Mouse (Mus musculus) cerebellum, adult 9-11 months (tissue): ENCODE measurements at regions not wholly inside any gene's neighbourhood (a gene's known extent, or its start where the extent isn't known, plus 50 kb on each side); places are given as distances from the start of the nearest gene placed in this dataset.

ENCODE experiments used
- DNase-seq: peaks from one replicate; pipeline ENCODE4 v3.0.0; 2022

DNA sequence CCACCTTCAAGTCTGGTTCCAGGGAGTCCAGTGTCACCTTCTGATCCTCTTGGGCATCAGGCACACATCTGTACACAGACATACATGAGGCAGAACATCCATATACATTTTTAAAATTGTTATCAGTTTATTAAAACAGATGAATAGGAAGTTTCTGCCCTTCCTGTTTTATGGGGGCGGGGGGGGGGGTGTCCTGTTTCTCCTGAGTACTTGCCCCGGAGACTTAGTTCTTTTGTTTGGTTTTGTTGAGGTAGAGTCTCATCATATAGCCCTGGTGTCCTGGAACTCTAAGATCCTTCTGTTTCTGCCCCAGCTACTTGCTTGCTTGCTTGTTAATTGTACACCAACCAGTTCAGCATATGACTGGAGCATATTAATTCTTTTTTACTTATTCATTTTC, 85.0 kb upstream of the Xpo1 start:
- DNase-seq, result no peak

GRCm38 (mm10) chr11:23171760-23172159, 84.1 kb upstream of the Xpo1 start:
- no peak for DNase-seq

DNA sequence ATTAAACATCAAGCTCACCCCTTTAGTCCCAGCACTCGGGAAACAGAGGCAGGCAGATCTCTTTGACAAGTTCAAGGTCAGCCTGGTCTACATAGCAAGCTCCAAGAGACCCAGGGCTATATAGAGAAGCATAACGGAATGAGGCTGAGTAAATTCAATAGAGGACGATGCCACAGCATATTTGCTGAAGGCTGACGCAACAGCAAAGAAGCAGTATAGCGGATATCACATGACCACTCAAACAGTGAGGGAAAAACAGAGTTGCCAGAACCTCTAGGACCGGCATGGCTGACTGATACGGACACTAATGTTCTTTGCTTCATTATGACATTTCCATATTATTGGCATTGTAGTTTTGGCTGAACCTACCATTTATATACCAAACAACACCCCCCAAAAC, 74.2 kb upstream of the Xpo1 start:
- no peak for DNase-seq

DNA sequence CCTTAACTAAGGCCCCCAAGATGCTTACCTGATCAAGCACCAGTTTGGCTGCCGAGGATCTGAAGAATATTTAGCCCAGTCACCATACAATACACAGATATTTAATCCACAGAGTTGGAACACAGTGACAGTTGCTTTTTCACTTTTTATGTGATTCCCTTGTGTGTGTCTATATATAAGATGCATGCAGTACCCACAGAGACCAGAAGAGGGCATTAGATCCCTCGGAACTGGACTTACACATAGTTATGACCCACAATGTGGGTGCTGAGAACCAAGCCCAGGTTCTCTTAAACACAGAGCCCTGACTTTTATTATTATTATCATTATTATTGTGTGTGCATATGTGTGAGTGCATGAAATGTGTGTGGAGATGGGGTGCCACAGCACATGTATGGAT, 70.6 kb upstream of the Xpo1 start:
- no peak for DNase-seq

- no peak for DNase-seq
These were observed 54.0 kb upstream of the Xpo1 start for GRCm38 (mm10) chr11:23201701-23202449.

DNA sequence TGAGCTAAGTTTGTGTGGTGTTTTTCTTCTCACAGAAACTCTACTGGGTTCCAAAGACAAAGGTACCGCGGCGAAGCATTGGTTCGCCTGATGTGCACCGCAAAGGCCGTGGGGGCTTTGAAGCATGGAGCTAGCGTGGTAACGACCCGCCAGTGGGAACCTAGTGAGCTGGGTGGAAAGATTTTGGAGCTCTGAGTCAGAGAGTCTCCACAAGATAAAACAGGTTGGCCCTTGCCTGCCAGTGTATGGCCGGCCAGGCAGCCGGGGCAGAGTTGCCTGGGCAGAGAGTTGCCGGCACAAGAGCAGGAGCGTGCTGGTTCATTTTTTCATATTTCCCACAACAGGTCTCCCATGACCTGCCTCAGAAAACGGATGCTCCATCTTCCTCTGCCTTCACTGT, 52.3 kb upstream of the Xpo1 start:
- DNase-seq, result no peak

- no peak for DNase-seq
These were observed 51.8 kb upstream of the Xpo1 start for GRCm38 (mm10) chr11:23204041-23204440.
